Mouse (Mus musculus): ENCODE results near the gene Slc25a22. TPM values are rescaled to one million over a fixed set of nuclear protein-coding genes. Genes with fewer than 3 reads are reported as not detected.

Gene Slc25a22
- polyA plus RNA-seq, 1 experiment from 2014 or later: 35.3 TPM

DNA sequence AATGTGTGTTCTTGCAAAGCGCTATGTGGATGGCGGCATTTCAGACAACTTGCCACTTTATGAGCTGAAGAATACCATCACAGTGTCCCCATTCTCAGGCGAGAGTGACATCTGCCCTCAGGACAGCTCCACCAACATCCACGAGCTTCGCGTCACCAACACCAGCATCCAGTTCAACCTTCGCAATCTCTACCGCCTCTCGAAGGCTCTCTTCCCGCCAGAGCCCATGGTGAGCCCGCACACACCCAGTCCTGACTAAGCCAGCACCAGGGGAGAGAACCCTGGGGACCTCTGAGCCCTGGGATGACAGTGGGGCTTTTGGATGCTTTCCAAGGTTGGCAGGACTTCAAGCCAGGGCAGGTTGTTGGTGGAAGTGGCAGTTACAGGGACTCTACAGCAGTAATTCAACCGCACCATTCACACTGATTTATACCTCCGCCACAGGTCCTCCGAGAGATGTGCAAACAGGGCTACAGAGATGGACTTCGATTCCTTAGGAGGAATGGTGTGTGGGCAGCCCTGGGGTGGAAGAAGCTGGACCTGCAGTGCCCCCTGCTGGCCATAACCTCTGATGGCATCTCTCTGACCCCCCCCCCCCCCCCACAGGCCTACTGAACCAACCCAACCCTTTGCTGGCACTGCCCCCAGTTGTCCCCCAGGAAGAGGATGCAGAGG lies 20.4 kb upstream of the Slc25a22 start:
- DNase-seq (ENCODE audit: low spot score) (no peak), ATAC-seq (replicated peaks; ENCODE audit: low FRiP score, low TSS enrichment, low read depth) (no peak)
- Histone ChIP-seq H3K27ac (ENCODE audit: low read depth) (no peak overlapping the region), H3K27me3 (replicated peaks; ENCODE audit: control insufficient read depth, insufficient read depth, low read length) (peaks cover 37% of the 10 kb centered on the region), H3K9me3 (ENCODE audit: control insufficient read depth, low read length) (no peaks in the 10 kb centered on the region), H3K4me2 (ENCODE audit: low read length) (no peak overlapping the region), H3K4me3 (ENCODE audit: low read depth, low read length) (no peak overlapping the region), H3K36me3 (ENCODE audit: control insufficient read depth, insufficient read depth, low read length) (0 out of 2 replicates have a peak, but pooled peaks cover 3% of the 10 kb centered on the region), H3K9ac (ENCODE audit: low read length) (no peak overlapping the region), H3K4me1 (replicated peaks; ENCODE audit: control insufficient read depth, insufficient read depth, low read length) (peaks cover 7% of the 10 kb centered on the region; the same call in 1 of the 2 replicates)
- WGBS: 77% methylated on average over 15 of the region's 15 CpGs

DNA sequence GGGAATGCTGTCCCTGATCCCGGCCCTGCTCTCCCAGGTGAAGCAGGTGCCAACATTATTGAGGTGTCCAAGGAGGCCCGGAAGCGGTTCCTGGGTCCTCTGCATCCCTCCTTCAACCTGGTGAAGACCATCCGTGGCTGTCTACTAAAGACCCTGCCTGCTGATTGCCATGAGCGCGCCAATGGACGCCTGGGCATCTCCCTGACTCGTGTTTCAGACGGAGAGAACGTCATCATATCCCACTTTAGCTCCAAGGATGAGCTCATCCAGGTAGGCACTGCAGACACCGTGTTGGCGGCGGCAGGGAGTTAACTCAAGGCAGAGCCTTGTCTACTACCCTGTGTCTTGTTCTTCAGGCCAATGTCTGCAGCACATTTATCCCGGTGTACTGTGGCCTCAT lies 19.5 kb upstream of the Slc25a22 start:
- H3K27me3 ChIP-seq (replicated peaks; ENCODE audit: control insufficient read depth, insufficient read depth, low read length): peaks cover 28% of the 10 kb centered on the region
- no peaks in the 10 kb centered on the region for H3K9me3 ChIP-seq (ENCODE audit: control insufficient read depth, low read length)
- WGBS: 92% methylated on average over 14 of the region's 14 CpGs
- no peak overlapping the region for H3K9ac ChIP-seq (ENCODE audit: low read length)
- ATAC-seq (replicated peaks; ENCODE audit: low FRiP score, low TSS enrichment, low read depth) (no peak), DNase-seq (ENCODE audit: low spot score) (no peak)
- peaks cover 4% of the 10 kb centered on the region; the same call in 1 of the 2 replicates for H3K36me3 ChIP-seq (ENCODE audit: control insufficient read depth, insufficient read depth, low read length)
- no peak overlapping the region for H3K4me2 ChIP-seq (ENCODE audit: low read length)
- peaks cover 7% of the 10 kb centered on the region; the same call in 1 of the 2 replicates for H3K4me1 ChIP-seq (replicated peaks; ENCODE audit: control insufficient read depth, insufficient read depth, low read length)
- no peak overlapping the region for H3K27ac ChIP-seq (ENCODE audit: low read depth)
- no peak overlapping the region for H3K4me3 ChIP-seq (ENCODE audit: low read depth, low read length)

DNA sequence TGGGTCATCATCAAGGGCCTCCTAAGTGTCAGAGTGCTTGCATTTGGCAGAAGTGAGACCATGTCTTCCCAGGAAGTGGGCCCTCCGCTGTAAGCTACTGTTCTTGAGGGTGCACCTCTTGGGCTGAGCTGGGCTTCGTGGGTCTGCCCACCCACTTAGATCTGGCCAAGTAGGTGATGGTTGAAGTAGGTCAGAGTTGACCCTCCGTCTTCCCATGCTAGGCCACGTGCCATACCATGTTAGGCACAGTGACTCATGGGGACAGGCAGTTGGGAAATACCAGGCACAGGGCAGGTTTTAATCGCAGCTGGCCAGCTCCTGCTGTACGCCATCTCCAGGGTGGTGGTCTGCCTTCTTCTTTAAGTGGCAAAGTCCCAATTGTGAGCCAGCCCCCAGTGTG lies 19.0 kb upstream of the Slc25a22 start:
- H3K36me3 ChIP-seq (ENCODE audit: control insufficient read depth, insufficient read depth, low read length): peaks cover 9% of the 10 kb centered on the region; the same call in 1 of the 2 replicates
- 0 out of 2 replicates have a peak, but pooled peaks cover 4% of the 10 kb centered on the region for H3K4me1 ChIP-seq (replicated peaks; ENCODE audit: control insufficient read depth, insufficient read depth, low read length)
- H3K27ac ChIP-seq (ENCODE audit: low read depth): no peak overlapping the region
- peaks cover 23% of the 10 kb centered on the region for H3K27me3 ChIP-seq (replicated peaks; ENCODE audit: control insufficient read depth, insufficient read depth, low read length)
- DNase-seq (ENCODE audit: low spot score): no peak
- no peak for ATAC-seq (replicated peaks; ENCODE audit: low FRiP score, low TSS enrichment, low read depth)
- H3K9ac ChIP-seq (ENCODE audit: low read length): no peak overlapping the region
- no peak overlapping the region for H3K4me2 ChIP-seq (ENCODE audit: low read length)
- WGBS: 85% methylated on average over 6 of the region's 6 CpGs
- H3K9me3 ChIP-seq (ENCODE audit: control insufficient read depth, low read length): no peaks in the 10 kb centered on the region
- H3K4me3 ChIP-seq (ENCODE audit: low read depth, low read length): no peak overlapping the region

DNA sequence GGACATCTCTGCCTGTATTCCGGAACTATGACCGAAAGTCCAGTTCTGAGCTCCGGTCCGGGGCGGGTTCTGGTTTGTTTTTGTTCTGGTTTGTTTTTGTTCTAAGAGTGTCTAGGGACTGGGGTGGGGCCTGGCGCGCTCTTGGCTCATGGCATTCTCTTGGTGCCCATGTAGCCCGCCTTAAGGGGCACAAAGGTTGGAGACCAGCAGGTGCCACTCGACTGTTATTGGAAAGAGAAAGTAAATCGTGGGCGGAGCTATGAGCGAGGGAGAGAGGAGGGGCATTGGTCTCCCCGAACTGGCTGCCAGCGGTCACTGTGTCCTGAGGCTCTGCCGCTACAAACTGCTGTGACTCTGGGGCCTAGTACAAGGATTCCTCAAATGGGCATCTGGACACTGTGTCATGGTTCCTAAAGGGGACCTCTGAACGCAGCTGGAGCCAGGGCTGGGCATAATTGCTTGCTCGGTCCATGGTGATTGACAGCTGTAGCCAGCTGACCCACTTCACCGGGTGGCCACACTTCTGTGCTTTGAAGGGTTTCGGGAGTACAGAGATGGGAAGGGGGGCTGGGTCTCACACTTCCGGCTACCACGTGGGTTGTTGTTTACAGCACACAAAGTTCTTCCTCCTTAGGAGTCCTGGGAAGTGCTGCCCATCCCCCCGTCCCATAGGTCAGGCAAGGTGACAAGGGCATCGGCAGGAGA lies 18.1 kb upstream of the Slc25a22 start:
- peak overlapping the region; percentile 48 for H3K9ac ChIP-seq (ENCODE audit: low read length)
- whole genome bisulfite sequencing: under 1% methylated on average over 23 of the region's 23 CpGs
- no peaks in the 10 kb centered on the region for H3K9me3 ChIP-seq (ENCODE audit: control insufficient read depth, low read length)
- peak overlapping the region; percentile 64 for H3K4me2 ChIP-seq (ENCODE audit: low read length)
- peak; percentile 29; the same call in 1 of the 2 replicates for ATAC-seq (replicated peaks; ENCODE audit: low FRiP score, low TSS enrichment, low read depth)
- peaks cover 13% of the 10 kb centered on the region for H3K27me3 ChIP-seq (replicated peaks; ENCODE audit: control insufficient read depth, insufficient read depth, low read length)
- DNase-seq (ENCODE audit: low spot score): peak; percentile 85
- peak overlapping the region; percentile 51 for H3K4me3 ChIP-seq (ENCODE audit: low read depth, low read length)
- peaks cover 19% of the 10 kb centered on the region for H3K36me3 ChIP-seq (ENCODE audit: control insufficient read depth, insufficient read depth, low read length)
- H3K4me1 ChIP-seq (replicated peaks; ENCODE audit: control insufficient read depth, insufficient read depth, low read length): 0 out of 2 replicates have a peak, but pooled peaks cover 4% of the 10 kb centered on the region
- H3K27ac ChIP-seq (ENCODE audit: low read depth): peak overlapping the region; percentile 36; the same call in 1 of the 2 replicates

DNA sequence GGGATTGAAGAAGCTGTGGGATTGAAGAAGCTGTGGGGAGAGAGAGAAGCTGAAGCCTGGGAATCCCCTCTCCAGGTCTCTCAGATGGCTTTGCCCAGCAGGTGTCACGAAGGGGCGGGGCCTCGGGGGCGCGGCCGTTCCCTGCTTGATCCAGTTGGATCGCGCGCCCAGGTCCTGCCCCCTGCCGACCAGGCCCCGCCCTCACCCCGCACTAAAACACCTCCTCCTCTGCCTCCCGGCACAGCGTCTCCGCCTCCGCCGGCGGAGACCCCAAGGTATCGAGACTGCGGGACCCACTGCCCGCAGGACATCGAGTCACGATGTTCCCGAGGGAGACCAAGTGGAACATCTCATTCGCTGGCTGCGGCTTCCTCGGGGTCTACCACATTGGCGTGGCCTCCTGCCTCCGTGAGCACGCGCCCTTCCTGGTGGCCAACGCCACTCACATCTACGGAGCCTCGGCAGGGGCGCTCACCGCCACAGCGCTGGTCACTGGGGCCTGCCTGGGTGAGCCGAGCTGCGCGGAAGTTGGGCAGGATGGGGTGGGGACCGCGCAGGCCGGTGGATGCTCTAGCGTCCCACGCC lies 17.4 kb upstream of the Slc25a22 start, which contains the start of gene Pnpla2:
Gene Pnpla2 (plus strand): TSS at position 232 of the 585 bp plus-strand sequence.
- peaks cover 26% of the 10 kb centered on the region for H3K36me3 ChIP-seq (ENCODE audit: control insufficient read depth, insufficient read depth, low read length)
- peak within 1 kb of the TSS; percentile 36; the same call in 1 of the 2 replicates for H3K27ac ChIP-seq (ENCODE audit: low read depth)
- H3K4me2 ChIP-seq (ENCODE audit: low read length): peak within 1 kb of the TSS; percentile 64
- H3K9ac ChIP-seq (ENCODE audit: low read length): peak within 1 kb of the TSS; percentile 48
- peak within 1 kb of the TSS; percentile 51 for H3K4me3 ChIP-seq (ENCODE audit: low read depth, low read length)
- ATAC-seq (replicated peaks; ENCODE audit: low FRiP score, low TSS enrichment, low read depth) (peak; percentile 82), DNase-seq (ENCODE audit: low spot score) (peak; percentile 95)
- WGBS: under 1% methylated on average over 42 of the region's 45 CpGs
- peaks cover 6% of the 10 kb centered on the region; the same call in 1 of the 2 replicates for H3K27me3 ChIP-seq (replicated peaks; ENCODE audit: control insufficient read depth, insufficient read depth, low read length)
- 0 out of 2 replicates have a peak, but pooled peaks cover 4% of the 10 kb centered on the region for H3K4me1 ChIP-seq (replicated peaks; ENCODE audit: control insufficient read depth, insufficient read depth, low read length)
- H3K9me3 ChIP-seq (ENCODE audit: control insufficient read depth, low read length): no peaks in the 10 kb centered on the region

DNA sequence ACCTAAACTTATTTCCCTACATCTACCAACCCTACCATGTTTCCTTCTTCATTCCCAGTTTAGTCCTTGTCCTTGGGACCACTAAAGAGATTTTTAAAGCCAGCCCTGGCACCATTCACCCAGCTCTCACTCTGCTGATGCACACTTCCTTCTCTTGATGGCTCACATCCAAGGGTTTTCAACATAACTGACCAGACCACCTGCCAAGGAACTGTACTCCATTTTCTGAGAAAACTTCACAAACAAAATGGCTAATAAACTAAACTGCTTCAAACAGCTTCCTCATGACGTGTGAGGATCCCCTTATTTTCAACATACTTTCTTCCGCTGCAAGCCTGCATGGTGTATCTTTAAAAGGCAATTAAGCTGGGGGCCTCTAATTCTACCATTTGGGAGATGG lies 15.9 kb upstream of the Slc25a22 start:
- no peak overlapping the region for H3K27ac ChIP-seq (ENCODE audit: low read depth)
- H3K27me3 ChIP-seq (replicated peaks; ENCODE audit: control insufficient read depth, insufficient read depth, low read length): no peaks in the 10 kb centered on the region
- no peak for DNase-seq (ENCODE audit: low spot score)
- H3K4me2 ChIP-seq (ENCODE audit: low read length): no peak overlapping the region
- no peak overlapping the region for H3K9ac ChIP-seq (ENCODE audit: low read length)
- 66% methylated on average over 2 of the region's 2 CpGs for WGBS
- no peaks in the 10 kb centered on the region for H3K9me3 ChIP-seq (ENCODE audit: control insufficient read depth, low read length)
- ATAC-seq (replicated peaks; ENCODE audit: low FRiP score, low TSS enrichment, low read depth): no peak
- H3K36me3 ChIP-seq (ENCODE audit: control insufficient read depth, insufficient read depth, low read length): peaks cover 34% of the 10 kb centered on the region
- H3K4me1 ChIP-seq (replicated peaks; ENCODE audit: control insufficient read depth, insufficient read depth, low read length): peaks cover 9% of the 10 kb centered on the region
- H3K4me3 ChIP-seq (ENCODE audit: low read depth, low read length): no peak overlapping the region

DNA sequence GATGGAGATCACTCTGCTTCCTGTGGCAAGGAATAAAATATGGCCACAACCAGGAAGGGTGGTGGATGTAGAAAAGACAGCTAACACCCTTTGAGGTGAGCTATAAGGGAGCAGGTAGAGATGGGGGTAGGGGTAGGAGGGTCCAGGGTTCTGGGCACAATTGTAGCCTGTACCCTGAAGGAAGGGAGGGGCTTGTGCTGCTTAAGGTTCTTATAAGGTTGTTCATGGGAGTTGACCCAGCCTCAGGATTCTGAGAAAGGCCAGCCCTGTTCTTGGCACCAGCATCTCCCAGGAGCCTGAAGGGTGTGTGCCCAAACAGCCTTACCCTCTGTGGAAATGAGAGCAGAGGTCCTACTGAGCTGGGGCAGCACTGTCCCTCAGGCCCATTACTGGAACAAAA lies 14.2 kb upstream of the Slc25a22 start:
- peaks cover 15% of the 10 kb centered on the region for H3K4me1 ChIP-seq (replicated peaks; ENCODE audit: control insufficient read depth, insufficient read depth, low read length)
- no peak overlapping the region for H3K27ac ChIP-seq (ENCODE audit: low read depth)
- DNase-seq (ENCODE audit: low spot score): no peak
- H3K9ac ChIP-seq (ENCODE audit: low read length): no peak overlapping the region
- H3K9me3 ChIP-seq (ENCODE audit: control insufficient read depth, low read length): no peaks in the 10 kb centered on the region
- H3K27me3 ChIP-seq (replicated peaks; ENCODE audit: control insufficient read depth, insufficient read depth, low read length): no peaks in the 10 kb centered on the region
- no peak overlapping the region for H3K4me3 ChIP-seq (ENCODE audit: low read depth, low read length)
- no peak for ATAC-seq (replicated peaks; ENCODE audit: low FRiP score, low TSS enrichment, low read depth)
- H3K36me3 ChIP-seq (ENCODE audit: control insufficient read depth, insufficient read depth, low read length): peaks cover 38% of the 10 kb centered on the region
- H3K4me2 ChIP-seq (ENCODE audit: low read length): no peak overlapping the region

DNA sequence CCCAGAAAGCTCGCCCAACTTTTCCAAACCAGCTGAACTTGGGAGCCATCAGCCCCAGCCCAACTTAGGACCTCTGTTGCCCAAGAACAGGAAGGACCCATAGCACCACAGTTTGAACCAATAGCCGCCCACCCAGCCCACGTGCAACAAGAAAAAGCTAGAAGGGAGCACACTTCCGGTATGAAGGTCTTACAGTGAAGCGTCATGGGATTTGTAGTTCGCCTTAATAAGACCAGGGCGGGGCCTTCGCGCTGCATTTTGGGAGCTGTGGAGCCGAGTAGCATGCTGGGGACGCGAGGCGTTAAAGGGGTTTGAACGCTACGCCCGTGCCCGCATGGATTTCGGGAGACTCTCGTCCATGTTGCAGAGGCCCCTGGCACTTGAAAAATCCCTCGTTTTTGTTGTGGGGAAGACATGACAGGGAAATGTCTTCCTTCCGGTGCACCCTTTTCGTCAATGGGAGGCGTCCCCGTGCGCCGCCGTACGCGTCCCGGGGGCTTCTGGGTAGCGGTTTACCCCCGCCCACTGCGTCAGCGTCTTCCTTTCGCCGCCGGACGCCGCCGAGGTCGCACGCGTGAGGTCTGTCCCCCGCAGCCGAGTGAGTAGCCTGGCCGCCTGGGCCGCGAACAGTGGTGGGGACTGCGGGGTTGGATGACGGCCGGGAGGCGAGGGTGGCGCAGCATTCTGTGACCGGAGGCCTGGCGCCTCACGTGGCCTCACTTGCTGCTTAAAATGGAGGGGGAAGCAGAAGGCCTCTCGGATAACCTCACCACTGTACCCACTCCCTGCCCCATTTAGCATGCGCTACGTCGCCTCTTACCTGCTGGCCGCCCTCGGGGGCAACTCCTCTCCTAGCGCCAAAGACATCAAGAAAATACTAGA lies 9.7 kb upstream of the Slc25a22 start, which contains the start of gene Rplp2:
Gene Rplp2 (plus strand): TSS at position 261 of the 882 bp plus-strand sequence.
- H3K36me3 ChIP-seq (ENCODE audit: control insufficient read depth, insufficient read depth, low read length): peaks cover 38% of the 10 kb centered on the region
- DNase-seq (ENCODE audit: low spot score) (peak; percentile 99), ATAC-seq (replicated peaks; ENCODE audit: low FRiP score, low TSS enrichment, low read depth) (peak; percentile 91)
- peaks cover 22% of the 10 kb centered on the region for H3K4me1 ChIP-seq (replicated peaks; ENCODE audit: control insufficient read depth, insufficient read depth, low read length)
- peak within 1 kb of the TSS; percentile 87 for H3K4me3 ChIP-seq (ENCODE audit: low read depth, low read length)
- 0% methylated on average over 63 of the region's 63 CpGs for WGBS
- peak within 1 kb of the TSS; percentile 81 for H3K27ac ChIP-seq (ENCODE audit: low read depth)
- peak within 1 kb of the TSS; percentile 95 for H3K4me2 ChIP-seq (ENCODE audit: low read length)
- H3K9ac ChIP-seq (ENCODE audit: low read length): peak within 1 kb of the TSS; percentile 92
- no peaks in the 10 kb centered on the region for H3K27me3 ChIP-seq (replicated peaks; ENCODE audit: control insufficient read depth, insufficient read depth, low read length)
- no peaks in the 10 kb centered on the region for H3K9me3 ChIP-seq (ENCODE audit: control insufficient read depth, low read length)

Data from intestine, embryonic 14.5 days (tissue).